Mouse (Mus musculus) testis, adult 2 months (tissue): ENCODE results near the gene Akt1s1. TPM values are rescaled to one million over a fixed set of nuclear protein-coding genes. Genes with fewer than 3 reads are reported as not detected.
A peak's percentile ranks its signal among the peaks of the same experiment; 100 is the strongest.

Experiments
- H3K27ac ChIP-seq: fragments of 200-500 bp; 2 replicates; pipeline ENCODE4 v1.5.1; 2012; ENCODE audit warnings: low read depth, low read length; ENCODE audit not compliant: control insufficient read depth, insufficient read depth
- H3K27me3 ChIP-seq: fragments of 200-500 bp; 2 replicates; pipeline ENCODE4 v1.6.1; 2012; ENCODE audit warnings: mild to moderate bottlenecking, low read length, moderate library complexity; ENCODE audit not compliant: control insufficient read depth, insufficient read depth
- H3K36me3 ChIP-seq: fragments of 200-500 bp; 2 replicates; pipeline ENCODE4 v1.6.1; 2012; ENCODE audit warnings: mild to moderate bottlenecking, low read length; ENCODE audit not compliant: control insufficient read depth, insufficient read depth
- H3K4me1 ChIP-seq: fragments of 200-500 bp; 2 replicates; pipeline ENCODE4 v1.6.1; 2012; ENCODE audit warnings: low read length; ENCODE audit not compliant: control insufficient read depth, insufficient read depth
- H3K4me3 ChIP-seq: fragments of 200-500 bp; 2 replicates; pipeline ENCODE4 v1.5.1; 2012; ENCODE audit warnings: low read depth, mild to moderate bottlenecking, low read length, moderate library complexity, mixed read lengths; ENCODE audit not compliant: control insufficient read depth
- CTCF ChIP-seq: fragments of 200-500 bp; IDR thresholded peaks from 2 replicates; pipeline ENCODE4 v1.5.1; 2012; ENCODE audit warnings: low read depth, mild to moderate bottlenecking, inconsistent platforms, low read length, moderate library complexity; ENCODE audit not compliant: control insufficient read depth, insufficient read depth, insufficient replicate concordance
- POLR2A ChIP-seq: fragments of 200-500 bp; IDR thresholded peaks from 2 replicates; pipeline ENCODE4 v1.6.1; 2012; ENCODE audit warnings: low read depth, mild to moderate bottlenecking, inconsistent platforms, low read length, moderate library complexity; ENCODE audit not compliant: control insufficient read depth
- polyA plus RNA-seq: library from polyadenylated mRNA; depleted of rRNA; stranded (reverse); fragments of >200 nt; gene quantifications from 2 replicates; pipeline ENCODE4 v1.2.3, GENCODE M21; 2012; rRNA removed

Gene Akt1s1
- 31.5 and 35.7 TPM in 2 replicates for polyA plus RNA-seq

- Histone ChIP-seq H3K27me3 (no peaks in the 10 kb centered on the region), H3K4me1 (peaks cover 27% of the 10 kb centered on the region), H3K4me3 (peak within 1 kb of the TSS; percentile 93), H3K36me3 (no peaks in the 10 kb centered on the region), H3K27ac (peak within 1 kb of the TSS; percentile 99)
- peak; percentile 61 for TF ChIP-seq POLR2A
- no peak for TF ChIP-seq CTCF
These were observed at the start of gene Akt1s1, which contains the start of gene Tbc1d17 for GRCm38 (mm10) chr7:44848561-44849415. Akt1s1 (plus strand) TSS chr7:44848991. Tbc1d17 (minus strand) TSS chr7:44849079.

DNA sequence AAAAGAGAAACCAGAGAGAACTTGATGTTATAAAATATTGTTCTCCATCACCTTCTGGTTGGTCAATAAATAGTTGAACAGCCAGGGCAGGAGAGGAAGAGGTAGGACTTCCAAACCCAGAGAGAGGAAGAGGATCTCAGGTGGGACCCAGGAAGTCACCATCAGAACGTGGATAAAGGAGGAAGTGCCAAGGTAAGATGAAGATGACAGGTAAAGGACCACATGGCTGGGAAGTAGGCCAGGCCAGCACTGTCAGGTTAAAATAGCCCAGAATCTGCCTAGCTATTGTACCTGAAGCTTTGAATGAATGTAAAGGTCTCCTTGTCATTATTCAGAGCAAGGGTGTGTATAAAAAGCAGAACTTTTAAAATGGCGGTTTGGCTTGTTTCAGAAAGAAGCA is 39.9 kb upstream of the Akt1s1 start:
- Histone ChIP-seq H3K27me3 (no peaks in the 10 kb centered on the region), H3K27ac (no peak overlapping the region), H3K36me3 (no peaks in the 10 kb centered on the region), H3K4me1 (no peaks in the 10 kb centered on the region), H3K4me3 (no peak overlapping the region)
- TF ChIP-seq POLR2A, result no peak
- TF ChIP-seq CTCF, result no peak

- Histone ChIP-seq H3K36me3 (no peaks in the 10 kb centered on the region), H3K27me3 (no peaks in the 10 kb centered on the region), H3K4me1 (no peaks in the 10 kb centered on the region), H3K4me3 (no peak overlapping the region), H3K27ac (no peak overlapping the region)
- TF ChIP-seq POLR2A (no peak), CTCF (no peak)
These were observed 39.3 kb upstream of the Akt1s1 start for GRCm38 (mm10) chr7:44809466-44809865.

GRCm38 (mm10) chr7:44810365-44810764 is 38.4 kb upstream of the Akt1s1 start:
- Histone ChIP-seq H3K27ac (no peak overlapping the region), H3K4me1 (peaks cover 4% of the 10 kb centered on the region)

GRCm38 (mm10) chr7:44810819-44811557 is 37.8 kb upstream of the Akt1s1 start:
- H3K4me3 ChIP-seq, result no peak overlapping the region
- no peak for TF ChIP-seq CTCF
- no peak for TF ChIP-seq POLR2A
- H3K36me3 ChIP-seq, result no peaks in the 10 kb centered on the region
- no peaks in the 10 kb centered on the region for H3K27me3 ChIP-seq
- no peak overlapping the region for H3K27ac ChIP-seq
- peaks cover 5% of the 10 kb centered on the region for H3K4me1 ChIP-seq

More at GRCm38 (mm10) chr7:44810365-44810764, 38.4 kb upstream of the Akt1s1 start:
- H3K27me3 ChIP-seq, result no peaks in the 10 kb centered on the region
- TF ChIP-seq CTCF (no peak), POLR2A (no peak)
- no peak overlapping the region for H3K4me3 ChIP-seq
- H3K36me3 ChIP-seq, result no peaks in the 10 kb centered on the region

DNA sequence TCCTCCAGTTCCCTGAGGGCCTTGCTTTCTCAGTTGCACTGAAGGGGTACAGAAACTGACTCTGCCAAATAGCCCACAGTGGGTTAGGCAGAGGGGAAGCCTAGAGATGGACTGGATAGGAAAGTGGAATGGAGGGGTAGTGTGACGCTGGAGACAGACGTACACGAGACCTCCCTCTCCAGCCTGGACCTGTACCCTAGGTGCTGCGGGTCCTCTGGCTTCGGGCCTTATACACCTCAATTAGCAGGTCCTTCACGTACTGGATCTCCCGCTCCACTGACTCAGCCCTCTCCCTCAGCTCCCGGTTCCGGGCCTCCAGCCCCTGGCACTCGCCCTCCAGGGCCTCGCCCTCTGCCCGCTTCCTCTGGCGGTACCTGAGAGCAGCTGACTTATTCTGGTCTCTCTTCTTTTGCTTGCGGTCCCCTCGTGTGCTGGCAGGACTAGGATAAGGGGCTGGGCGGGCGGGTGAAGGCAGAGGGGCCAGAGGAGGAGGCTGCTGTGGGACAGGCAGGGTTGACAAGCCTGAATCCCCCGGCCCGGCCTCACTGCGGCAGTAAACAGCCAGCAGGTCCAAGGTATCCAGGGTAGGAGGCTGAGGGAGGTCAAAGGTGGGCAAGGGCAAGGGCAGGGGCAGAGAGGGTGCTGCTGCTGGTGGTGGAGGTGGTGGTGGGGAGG is 36.0 kb upstream of the Akt1s1 start:
- peaks cover 5% of the 10 kb centered on the region for H3K4me1 ChIP-seq
- H3K27ac ChIP-seq, result no peak overlapping the region
- no peaks in the 10 kb centered on the region for H3K27me3 ChIP-seq
- TF ChIP-seq POLR2A (no peak), CTCF (no peak)
- no peaks in the 10 kb centered on the region for H3K36me3 ChIP-seq
- H3K4me3 ChIP-seq, result peak overlapping the region; percentile 58

DNA sequence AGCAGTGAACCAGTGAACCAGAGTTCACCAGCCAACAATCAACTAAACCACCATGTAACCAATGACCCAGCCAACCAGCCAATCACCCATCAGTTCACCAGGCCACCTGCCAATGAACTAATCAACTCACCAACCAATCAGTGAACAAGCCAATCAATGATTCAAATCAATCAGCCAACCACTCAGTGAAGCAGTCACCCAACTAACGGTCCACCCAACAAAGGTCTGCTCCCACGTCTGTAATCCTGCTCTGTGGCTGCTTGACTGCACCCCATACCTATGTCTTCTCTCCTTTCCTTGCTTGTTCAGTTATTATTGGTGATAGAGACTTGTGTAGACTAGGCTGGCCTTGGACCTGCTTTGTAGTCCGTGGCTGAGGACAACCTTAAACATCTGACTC is 34.8 kb upstream of the Akt1s1 start:
- Histone ChIP-seq H3K36me3 (peaks cover 2% of the 10 kb centered on the region; the same call in 1 of the 2 replicates), H3K4me3 (peak overlapping the region; percentile 99), H3K27ac (no peak overlapping the region), H3K27me3 (no peaks in the 10 kb centered on the region), H3K4me1 (peaks cover 10% of the 10 kb centered on the region)
- TF ChIP-seq POLR2A (no peak), CTCF (no peak)
